Comparison of ENCODE assay signal across 13 mouse cellular contexts in genomic region chr2:91696225-91696590, GRCm38 (mm10). TPM values are rescaled to one million over a fixed set of nuclear protein-coding genes. Genes with fewer than 3 reads are reported as not detected.
DNase-seq lines count a peak whose midpoint lies in the region; ATAC-seq lines count a peak whose summit lies in the region.
"Had no signal": no experiment of that assay in that cellular context is flagged by ENCODE, and none has a peak within 500 bp of the region (broad histone marks: within the 10 kb centered on the region; RNA-seq: fewer than 3 reads in every experiment).

No protein-coding gene starts in this region.

- peak; percentile 83 for ATAC-seq in intestine, embryonic 15.5 days
- ATAC-seq in stomach, embryonic 16.5 days (ENCODE audit: insufficient read depth, low FRiP score): peak; percentile 73; the same call in 1 of the 2 replicates
- no peak for ATAC-seq in forebrain, embryonic 12.5 days (ENCODE audit: low FRiP score)

- DNase-seq in heart, adult 11 months: peak; percentile 84
- DNase-seq in heart, embryonic 10.5 days (ENCODE audit: low spot score): no peak
- peak; percentile 46 to 70 for DNase-seq in lung, adult 18-20 months
- DNase-seq in lung, postnatal 4 days: no peak
- no peak for DNase-seq in thymus, postnatal 0 days (ENCODE audit: low spot score)
- DNase-seq: kidney, adult 11 months; liver, embryonic 13.5 days; midbrain, embryonic 14.5 days; thymus, postnatal 36 days had no signal

- H3K36me3 ChIP-seq in heart, embryonic 10.5 days: peaks cover 20% of the 10 kb centered on the region
- 0 out of 2 replicates have a peak, but pooled peaks cover 3% of the 10 kb centered on the region for H3K36me3 ChIP-seq in intestine, embryonic 15.5 days
- H3K36me3 ChIP-seq in stomach, embryonic 16.5 days (ENCODE audit: control insufficient read depth, insufficient read depth, low read length): no peaks in the 10 kb centered on the region
- peaks cover 14% of the 10 kb centered on the region for H3K36me3 ChIP-seq in forebrain, embryonic 12.5 days (replicated peaks)

- no peak overlapping the region for H3K4me2 ChIP-seq in intestine, embryonic 15.5 days (replicated peaks)
- no peak overlapping the region for H3K4me2 ChIP-seq in stomach, embryonic 16.5 days (ENCODE audit: low read depth, low read length)
- H3K4me2 ChIP-seq in forebrain, embryonic 12.5 days: no peak overlapping the region
- H3K4me2 ChIP-seq: liver, embryonic 13.5 days had no signal

- no peak overlapping the region for H3K27ac ChIP-seq in heart, embryonic 10.5 days
- no peak overlapping the region for H3K27ac ChIP-seq in intestine, embryonic 15.5 days
- H3K27ac ChIP-seq in stomach, embryonic 16.5 days (ENCODE audit: low read length): peak overlapping the region; percentile 42
- no peak overlapping the region for H3K27ac ChIP-seq in forebrain, embryonic 12.5 days
- H3K27ac ChIP-seq: hindbrain, embryonic 10.5 days; liver, embryonic 13.5 days had no signal

- 73% methylated on average over 1 of the region's 1 CpGs for WGBS in heart, embryonic 10.5 days
- WGBS in intestine, embryonic 15.5 days: 61% methylated on average over 1 of the region's 1 CpGs
- 53% methylated on average over 1 of the region's 1 CpGs for WGBS in stomach, embryonic 16.5 days
- WGBS in forebrain, embryonic 12.5 days: 89% methylated on average over 1 of the region's 1 CpGs

- H3K9me3 ChIP-seq in heart, embryonic 10.5 days: no peaks in the 10 kb centered on the region
- H3K9me3 ChIP-seq in intestine, embryonic 15.5 days: no peaks in the 10 kb centered on the region
- no peaks in the 10 kb centered on the region for H3K9me3 ChIP-seq in stomach, embryonic 16.5 days (replicated peaks; ENCODE audit: control insufficient read depth, low read length)
- H3K9me3 ChIP-seq in forebrain, embryonic 12.5 days: no peaks in the 10 kb centered on the region
- H3K9me3 ChIP-seq: hindbrain, embryonic 10.5 days; liver, embryonic 13.5 days had no signal

- no peak overlapping the region for H3K9ac ChIP-seq in intestine, embryonic 15.5 days
- no peak overlapping the region for H3K9ac ChIP-seq in stomach, embryonic 16.5 days (ENCODE audit: low read length)
- no peak overlapping the region for H3K9ac ChIP-seq in forebrain, embryonic 12.5 days
- H3K9ac ChIP-seq: liver, embryonic 13.5 days had no signal

- H3K4me1 ChIP-seq in heart, embryonic 10.5 days: no peaks in the 10 kb centered on the region
- H3K4me1 ChIP-seq in intestine, embryonic 15.5 days (replicated peaks): no peaks in the 10 kb centered on the region
- H3K4me1 ChIP-seq in stomach, embryonic 16.5 days (ENCODE audit: control insufficient read depth, insufficient read depth, low read length): 0 out of 2 replicates have a peak, but pooled peaks cover 3% of the 10 kb centered on the region
- no peaks in the 10 kb centered on the region for H3K4me1 ChIP-seq in forebrain, embryonic 12.5 days
- H3K4me1 ChIP-seq: hindbrain, embryonic 10.5 days; liver, embryonic 13.5 days had no signal

- H3K4me3 ChIP-seq in heart, embryonic 10.5 days: no peak overlapping the region
- no peak overlapping the region for H3K4me3 ChIP-seq in intestine, embryonic 15.5 days (replicated peaks)
- H3K4me3 ChIP-seq in stomach, embryonic 16.5 days (replicated peaks; ENCODE audit: low read length): no peak overlapping the region
- H3K4me3 ChIP-seq in forebrain, embryonic 12.5 days (replicated peaks): no peak overlapping the region
- H3K4me3 ChIP-seq: hindbrain, embryonic 10.5 days; liver, embryonic 13.5 days had no signal

- no peaks in the 10 kb centered on the region for H3K27me3 ChIP-seq in heart, embryonic 10.5 days (ENCODE audit: insufficient read depth, poor library complexity, severe bottlenecking)
- H3K27me3 ChIP-seq in intestine, embryonic 15.5 days (replicated peaks): no peaks in the 10 kb centered on the region
- no peaks in the 10 kb centered on the region for H3K27me3 ChIP-seq in stomach, embryonic 16.5 days (ENCODE audit: control insufficient read depth, insufficient read depth, low read length)
- H3K27me3 ChIP-seq in forebrain, embryonic 12.5 days: no peaks in the 10 kb centered on the region
- H3K27me3 ChIP-seq: liver, embryonic 13.5 days had no signal

RNA-seq across cellular contexts. Expression of gene Atg13, which starts 14.2 kb away (rescaled TPM):
- polyA plus RNA-seq in heart, embryonic 10.5 days (2016; fragmentation: Nextera tagmentation; extraction: Ambion mirVana): 20.5 and 22.3 TPM in 2 replicates
- polyA plus RNA-seq in intestine, embryonic 15.5 days (2015; fragmentation: Nextera tagmentation; extraction: Ambion mirVana): 20.4 and 20.7 TPM in 2 replicates
- 27.6 and 29.6 TPM in 2 replicates for polyA plus RNA-seq in stomach, embryonic 16.5 days (2015; fragmentation: Nextera tagmentation; extraction: Ambion mirVana)
- polyA plus RNA-seq in thymus, postnatal 0 days (2015; fragmentation: Nextera tagmentation; extraction: Ambion mirVana): 24.2 and 25.2 TPM in 2 replicates
- 29.3 and 32.1 TPM in 2 replicates for polyA plus RNA-seq in forebrain, embryonic 12.5 days (2016; fragmentation: Nextera tagmentation; extraction: Ambion mirVana)

RNA-seq across cellular contexts. Expression of gene Harbi1, which starts 14.4 kb away (rescaled TPM):
- polyA plus RNA-seq in heart, embryonic 10.5 days (2016; fragmentation: Nextera tagmentation; extraction: Ambion mirVana): 12.9 and 17.4 TPM in 2 replicates
- polyA plus RNA-seq in intestine, embryonic 15.5 days (2015; fragmentation: Nextera tagmentation; extraction: Ambion mirVana): 17.0 and 17.8 TPM in 2 replicates
- polyA plus RNA-seq in stomach, embryonic 16.5 days (2015; fragmentation: Nextera tagmentation; extraction: Ambion mirVana): 20.6 and 21.2 TPM in 2 replicates
- 12.9 and 13.8 TPM in 2 replicates for polyA plus RNA-seq in thymus, postnatal 0 days (2015; fragmentation: Nextera tagmentation; extraction: Ambion mirVana)
- 17.0 and 18.7 TPM in 2 replicates for polyA plus RNA-seq in forebrain, embryonic 12.5 days (2016; fragmentation: Nextera tagmentation; extraction: Ambion mirVana)

RNA-seq across cellular contexts. Expression of gene Ambra1, which starts 33.7 kb away (rescaled TPM):
- 16.1 and 17.4 TPM in 2 replicates for polyA plus RNA-seq in heart, embryonic 10.5 days (2016; fragmentation: Nextera tagmentation; extraction: Ambion mirVana)
- 12.5 and 13.7 TPM in 2 replicates for polyA plus RNA-seq in intestine, embryonic 15.5 days (2015; fragmentation: Nextera tagmentation; extraction: Ambion mirVana)
- 15.0 and 15.8 TPM in 2 replicates for polyA plus RNA-seq in stomach, embryonic 16.5 days (2015; fragmentation: Nextera tagmentation; extraction: Ambion mirVana)
- 12.7 and 13.0 TPM in 2 replicates for polyA plus RNA-seq in thymus, postnatal 0 days (2015; fragmentation: Nextera tagmentation; extraction: Ambion mirVana)
- 22.1 and 24.1 TPM in 2 replicates for polyA plus RNA-seq in forebrain, embryonic 12.5 days (2016; fragmentation: Nextera tagmentation; extraction: Ambion mirVana)

RNA-seq across cellular contexts. Expression of gene Arhgap1, which starts 46.5 kb away (rescaled TPM):
- 212 and 229 TPM in 2 replicates for polyA plus RNA-seq in heart, embryonic 10.5 days (2016; fragmentation: Nextera tagmentation; extraction: Ambion mirVana)
- polyA plus RNA-seq in intestine, embryonic 15.5 days (2015; fragmentation: Nextera tagmentation; extraction: Ambion mirVana): 140 and 143 TPM in 2 replicates
- 144 and 157 TPM in 2 replicates for polyA plus RNA-seq in stomach, embryonic 16.5 days (2015; fragmentation: Nextera tagmentation; extraction: Ambion mirVana)
- 118 and 123 TPM in 2 replicates for polyA plus RNA-seq in thymus, postnatal 0 days (2015; fragmentation: Nextera tagmentation; extraction: Ambion mirVana)
- polyA plus RNA-seq in forebrain, embryonic 12.5 days (2016; fragmentation: Nextera tagmentation; extraction: Ambion mirVana): 71.0 and 76.1 TPM in 2 replicates

RNA-seq across cellular contexts. Expression of gene Zfp408, which starts 46.6 kb away (rescaled TPM):
- 7.4 and 10.4 TPM in 2 replicates for polyA plus RNA-seq in heart, embryonic 10.5 days (2016; fragmentation: Nextera tagmentation; extraction: Ambion mirVana)
- 7.8 and 8.0 TPM in 2 replicates for polyA plus RNA-seq in intestine, embryonic 15.5 days (2015; fragmentation: Nextera tagmentation; extraction: Ambion mirVana)
- polyA plus RNA-seq in stomach, embryonic 16.5 days (2015; fragmentation: Nextera tagmentation; extraction: Ambion mirVana): 10.3 and 11.3 TPM in 2 replicates
- polyA plus RNA-seq in thymus, postnatal 0 days (2015; fragmentation: Nextera tagmentation; extraction: Ambion mirVana): 7.9 and 12.8 TPM in 2 replicates
- polyA plus RNA-seq in forebrain, embryonic 12.5 days (2016; fragmentation: Nextera tagmentation; extraction: Ambion mirVana): 8.9 and 12.6 TPM in 2 replicates

Comparison
In these comparisons a context has a peak if more than half of its experiments do, and no peak if none do; other contexts are left out.
1. DNase-seq: peak in heart, adult 11 months (single experiment) and lung, adult 18-20 months (2 of 2); none in heart, embryonic 10.5 days (single experiment), lung, postnatal 4 days (0 of 2) and thymus, postnatal 0 days (single experiment).